Mouse (Mus musculus) hindbrain, embryonic 13.5 days (tissue): ENCODE measurements at regions not wholly inside any gene's neighbourhood (a gene's known extent, or its start where the extent isn't known, plus 50 kb on each side); places are given as distances from the start of the nearest gene placed in this dataset.

ENCODE experiments used
- ATAC-seq: fragments of 200-750 bp; cut with Nextera tagmentation; 2 replicates; pipeline ENCODE4 v1.8.0; 2017; ENCODE audit warnings: moderate TSS enrichment; ENCODE audit not compliant: low FRiP score
- H3K27ac ChIP-seq: fragments of 300-500 bp; sonication (generic); 2 replicates; pipeline ENCODE4 v1.5.1; 2015; ENCODE audit warnings: inconsistent platforms, mild to moderate bottlenecking, moderate library complexity
- H3K27me3 ChIP-seq: fragments of 300-500 bp; sonication (generic); 2 replicates; pipeline ENCODE4 v1.6.1; 2015; ENCODE audit warnings: mild to moderate bottlenecking, inconsistent platforms
- H3K36me3 ChIP-seq: fragments of 300-500 bp; sonication (generic); 2 replicates; pipeline ENCODE4 v1.6.1; 2015; ENCODE audit warnings: mild to moderate bottlenecking, inconsistent platforms
- H3K4me1 ChIP-seq: fragments of 300-500 bp; sonication (generic); replicated peaks from 2 replicates; pipeline ENCODE4 v1.6.1; 2015; ENCODE audit warnings: inconsistent platforms
- H3K4me2 ChIP-seq: fragments of 300-500 bp; sonication (generic); 2 replicates; pipeline ENCODE4 v1.6.1; 2015; ENCODE audit warnings: inconsistent platforms, mild to moderate bottlenecking, moderate library complexity
- H3K4me3 ChIP-seq: fragments of 300-500 bp; sonication (generic); 2 replicates; pipeline ENCODE4 v1.5.1; 2015; ENCODE audit warnings: mild to moderate bottlenecking, inconsistent platforms
- H3K9ac ChIP-seq: fragments of 300-500 bp; sonication (generic); 2 replicates; pipeline ENCODE4 v1.6.1; 2015; ENCODE audit warnings: mild to moderate bottlenecking, inconsistent platforms
- H3K9me3 ChIP-seq: fragments of 300-500 bp; sonication (generic); 2 replicates; pipeline ENCODE4 v1.6.1; 2016; ENCODE audit warnings: inconsistent platforms
- WGBS: fragments of 180-500 bp; shearing (Covaris S2); methylation state at CpG from one replicate; pipeline ENCODE4 v1.1.7; 2015; 5-methylcytosine and 5-hydroxymethylcytosine counted together

- 93% methylated on average over 2 of the region's 2 CpGs for WGBS
- Histone ChIP-seq H3K27ac (no peak overlapping the region), H3K9ac (no peak overlapping the region), H3K4me2 (no peak overlapping the region), H3K4me3 (no peak overlapping the region), H3K4me1 (no peaks in the 10 kb centered on the region), H3K9me3 (no peaks in the 10 kb centered on the region), H3K36me3 (no peaks in the 10 kb centered on the region), H3K27me3 (no peaks in the 10 kb centered on the region)
- no peak for ATAC-seq
Observed at GRCm38 (mm10) chr5:90071806-90072205, 152.0 kb downstream of the Cox18 start.

DNA sequence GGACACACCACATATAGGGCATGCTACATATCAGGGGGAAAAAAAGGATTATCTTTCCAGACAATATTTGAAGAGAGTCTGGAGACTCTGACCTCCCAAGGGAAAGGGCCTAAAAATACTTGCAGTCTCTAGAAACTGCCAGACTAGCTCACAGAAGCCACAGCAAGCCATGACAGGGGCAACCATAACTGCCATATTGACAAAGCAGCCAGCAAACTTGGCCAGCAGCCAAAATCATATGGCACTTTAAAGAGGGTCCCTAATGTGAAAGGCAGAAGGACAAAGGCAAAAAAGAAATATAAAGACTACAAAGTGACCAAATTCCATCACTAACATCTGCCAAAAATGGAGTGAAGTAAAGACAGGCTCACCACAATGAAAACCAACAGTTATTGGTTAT is 155.2 kb downstream of the Cox18 start:
- no peak overlapping the region for H3K27ac ChIP-seq
- no peak overlapping the region for H3K4me3 ChIP-seq
- no peaks in the 10 kb centered on the region for H3K36me3 ChIP-seq
- no peak for ATAC-seq
- H3K4me2 ChIP-seq: no peak overlapping the region
- H3K9me3 ChIP-seq: no peaks in the 10 kb centered on the region
- 0 out of 2 replicates have a peak, but pooled peaks cover 2% of the 10 kb centered on the region for H3K4me1 ChIP-seq
- no peak overlapping the region for H3K9ac ChIP-seq
- no peaks in the 10 kb centered on the region for H3K27me3 ChIP-seq

GRCm38 (mm10) chr5:90067817-90068216 is 156.0 kb downstream of the Cox18 start:
- Histone ChIP-seq H3K4me1 (0 out of 2 replicates have a peak, but pooled peaks cover 2% of the 10 kb centered on the region), H3K9ac (no peak overlapping the region), H3K27me3 (no peaks in the 10 kb centered on the region), H3K4me2 (no peak overlapping the region), H3K4me3 (no peak overlapping the region), H3K36me3 (no peaks in the 10 kb centered on the region), H3K9me3 (no peaks in the 10 kb centered on the region), H3K27ac (no peak overlapping the region)
- 59% methylated on average over 7 of the region's 7 CpGs for WGBS
- peak; percentile 32; the same call in 1 of the 2 replicates for ATAC-seq

DNA sequence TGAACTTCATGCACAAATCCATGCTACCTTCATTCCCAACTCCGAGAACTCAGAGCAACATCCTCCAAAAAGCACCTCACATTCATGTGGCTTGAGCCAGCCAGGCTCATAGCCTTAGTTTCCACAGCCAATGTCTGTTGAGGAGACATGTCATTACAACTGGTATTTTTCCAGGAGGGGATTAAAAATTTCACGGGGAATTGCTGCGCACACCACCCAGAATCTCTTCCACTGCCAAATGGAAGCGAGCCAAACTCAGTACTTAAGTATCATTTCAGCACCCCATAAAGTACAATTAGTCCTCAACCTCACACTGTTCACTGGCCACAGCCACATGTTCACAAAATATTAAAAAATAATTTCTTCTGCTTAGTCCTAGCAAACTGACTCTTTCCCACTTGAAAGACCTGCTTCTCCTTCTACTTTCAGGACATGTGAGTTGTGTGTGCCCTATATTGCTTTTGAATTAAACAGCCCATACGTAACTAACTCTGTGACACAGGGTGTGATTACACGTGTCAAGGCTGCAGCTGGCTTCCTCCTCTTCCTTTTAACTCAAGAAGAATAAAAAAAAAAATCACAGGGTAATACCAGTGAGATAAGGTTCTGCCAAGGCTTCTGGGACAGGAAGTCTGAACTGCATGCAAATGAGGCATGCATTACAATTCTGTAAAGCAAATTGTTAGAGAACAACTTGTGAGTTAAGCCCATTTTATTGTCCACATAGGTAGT is 157.8 kb downstream of the Cox18 start:
- H3K4me1 ChIP-seq: 0 out of 2 replicates have a peak, but pooled peaks cover 2% of the 10 kb centered on the region
- H3K36me3 ChIP-seq: no peaks in the 10 kb centered on the region
- H3K27ac ChIP-seq: no peak overlapping the region
- WGBS: 65% methylated on average over 6 of the region's 6 CpGs
- H3K9ac ChIP-seq: no peak overlapping the region
- H3K27me3 ChIP-seq: no peaks in the 10 kb centered on the region
- H3K9me3 ChIP-seq: no peaks in the 10 kb centered on the region
- H3K4me3 ChIP-seq: no peak overlapping the region
- ATAC-seq: no peak
- no peak overlapping the region for H3K4me2 ChIP-seq

GRCm38 (mm10) chr5:90055686-90056085 is 168.1 kb downstream of the Cox18 start:
- no peaks in the 10 kb centered on the region for H3K36me3 ChIP-seq
- H3K9ac ChIP-seq: no peak overlapping the region
- no peak overlapping the region for H3K27ac ChIP-seq
- no peaks in the 10 kb centered on the region for H3K4me1 ChIP-seq
- no peak overlapping the region for H3K4me2 ChIP-seq
- H3K4me3 ChIP-seq: no peak overlapping the region
- no peaks in the 10 kb centered on the region for H3K9me3 ChIP-seq
- no peak for ATAC-seq
- no peaks in the 10 kb centered on the region for H3K27me3 ChIP-seq
- 70% methylated on average over 2 of the region's 2 CpGs for WGBS

DNA sequence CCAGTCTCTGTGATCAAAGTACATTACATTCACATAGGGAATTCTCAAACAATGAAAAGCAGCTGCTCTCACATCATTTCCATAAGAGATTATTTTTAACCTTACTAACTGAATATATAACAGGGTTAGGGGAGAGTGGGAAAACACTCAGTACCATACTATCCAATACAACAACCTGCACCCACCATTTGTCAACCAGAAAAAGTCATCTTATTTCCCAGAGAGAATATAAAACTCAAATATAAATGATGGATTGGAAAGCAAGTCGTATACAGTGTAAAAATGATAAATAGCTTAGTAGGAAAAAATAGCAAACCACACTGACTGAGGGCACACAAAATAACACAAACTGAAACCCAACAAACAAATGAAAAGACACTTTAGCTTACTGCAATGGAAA is 169.4 kb upstream of the Adamts3 start:
- ATAC-seq: no peak

DNA sequence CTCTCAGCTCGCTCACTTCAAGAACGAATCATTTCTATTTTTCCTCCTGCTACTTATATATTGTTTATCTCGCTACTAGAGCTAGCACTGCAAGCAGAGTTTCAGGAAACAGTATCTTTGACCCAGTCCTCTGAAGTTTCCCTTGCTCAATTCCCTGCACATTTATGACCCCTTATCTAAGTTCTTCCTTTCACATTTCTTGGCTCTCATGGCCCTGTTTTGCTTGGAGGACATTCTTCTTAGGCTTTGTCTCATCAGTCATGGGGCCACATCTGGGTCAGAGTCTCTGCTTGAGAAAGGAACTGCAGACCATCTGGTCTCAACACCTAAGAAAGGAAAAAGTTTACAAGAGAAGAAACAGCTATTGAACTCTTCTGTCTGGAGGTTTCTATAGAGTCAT is 166.7 kb upstream of the Adamts3 start:
- H3K4me2 ChIP-seq: no peak overlapping the region
- 93% methylated on average over 3 of the region's 3 CpGs for WGBS

More for the DNA sequence above, 169.4 kb upstream of the Adamts3 start:
- Histone ChIP-seq H3K36me3 (no peaks in the 10 kb centered on the region), H3K4me3 (no peak overlapping the region), H3K9ac (no peak overlapping the region), H3K27ac (no peak overlapping the region), H3K27me3 (no peaks in the 10 kb centered on the region), H3K4me2 (no peak overlapping the region), H3K4me1 (no peaks in the 10 kb centered on the region), H3K9me3 (no peaks in the 10 kb centered on the region)
- WGBS: 59% methylated on average over 1 of the region's 1 CpGs

GRCm38 (mm10) chr5:90042781-90043180 is 159.6 kb upstream of the Adamts3 start:
- 92% methylated on average over 4 of the region's 4 CpGs for WGBS
- H3K4me3 ChIP-seq: no peak overlapping the region
- no peak overlapping the region for H3K9ac ChIP-seq

More for the DNA sequence above, 166.7 kb upstream of the Adamts3 start:
- no peaks in the 10 kb centered on the region for H3K27me3 ChIP-seq
- no peak overlapping the region for H3K4me3 ChIP-seq
- no peaks in the 10 kb centered on the region for H3K9me3 ChIP-seq
- no peaks in the 10 kb centered on the region for H3K36me3 ChIP-seq
- no peak overlapping the region for H3K27ac ChIP-seq
- H3K4me1 ChIP-seq: no peaks in the 10 kb centered on the region
- H3K9ac ChIP-seq: no peak overlapping the region
- no peak for ATAC-seq

GRCm38 (mm10) chr5:90033103-90033502 is 150.0 kb upstream of the Adamts3 start:
- H3K27me3 ChIP-seq: no peaks in the 10 kb centered on the region
- no peak overlapping the region for H3K4me3 ChIP-seq
- no peak overlapping the region for H3K4me2 ChIP-seq
- H3K9ac ChIP-seq: no peak overlapping the region
- ATAC-seq: 0 out of 2 replicates have a peak, but pooled peaks have one; percentile 39
- 0 out of 2 replicates have a peak overlapping the region, but pooled peaks have one; percentile 18 for H3K27ac ChIP-seq
- H3K4me1 ChIP-seq: no peaks in the 10 kb centered on the region
- WGBS: 41% methylated on average over 5 of the region's 5 CpGs
- H3K36me3 ChIP-seq: no peaks in the 10 kb centered on the region
- no peaks in the 10 kb centered on the region for H3K9me3 ChIP-seq

More at GRCm38 (mm10) chr5:90042781-90043180, 159.6 kb upstream of the Adamts3 start:
- Histone ChIP-seq H3K9me3 (no peaks in the 10 kb centered on the region), H3K36me3 (no peaks in the 10 kb centered on the region), H3K27me3 (no peaks in the 10 kb centered on the region), H3K4me1 (no peaks in the 10 kb centered on the region), H3K27ac (no peak overlapping the region), H3K4me2 (no peak overlapping the region)
- ATAC-seq: no peak

DNA sequence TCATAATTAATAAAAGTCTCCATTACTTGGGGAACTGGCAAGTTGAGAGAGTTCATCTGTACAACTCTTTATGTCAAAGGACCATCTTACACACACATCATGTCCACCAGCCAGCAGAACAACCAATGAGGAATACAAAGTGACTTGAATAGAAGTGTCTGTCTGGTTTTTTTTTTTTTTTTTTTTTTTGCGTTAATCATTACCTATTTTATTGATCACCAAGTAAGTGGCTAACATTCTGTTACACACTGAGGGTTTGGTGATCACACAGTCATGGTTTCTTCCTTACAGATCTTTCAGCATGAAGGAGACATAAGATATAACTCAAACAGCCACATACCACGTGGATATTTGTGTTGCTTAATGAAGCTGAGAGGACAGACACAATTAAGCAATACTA is 147.6 kb upstream of the Adamts3 start:
- no peak for ATAC-seq
- Histone ChIP-seq H3K9me3 (no peaks in the 10 kb centered on the region), H3K4me3 (no peak overlapping the region), H3K36me3 (no peaks in the 10 kb centered on the region), H3K27ac (no peak overlapping the region), H3K9ac (no peak overlapping the region), H3K4me2 (no peak overlapping the region), H3K27me3 (no peaks in the 10 kb centered on the region), H3K4me1 (no peaks in the 10 kb centered on the region; the same call in 1 of the 2 replicates)
- WGBS: 74% methylated on average over 2 of the region's 2 CpGs

GRCm38 (mm10) chr5:90029751-90030150 is 146.6 kb upstream of the Adamts3 start:
- H3K4me2 ChIP-seq: no peak overlapping the region
- H3K36me3 ChIP-seq: no peaks in the 10 kb centered on the region
- H3K9me3 ChIP-seq: no peaks in the 10 kb centered on the region
- no peak overlapping the region for H3K4me3 ChIP-seq
- no peak overlapping the region for H3K9ac ChIP-seq
- no peaks in the 10 kb centered on the region for H3K27me3 ChIP-seq
- 44% methylated on average over 6 of the region's 6 CpGs for WGBS
- no peaks in the 10 kb centered on the region; the same call in 1 of the 2 replicates for H3K4me1 ChIP-seq
- no peak overlapping the region for H3K27ac ChIP-seq
- ATAC-seq: no peak

DNA sequence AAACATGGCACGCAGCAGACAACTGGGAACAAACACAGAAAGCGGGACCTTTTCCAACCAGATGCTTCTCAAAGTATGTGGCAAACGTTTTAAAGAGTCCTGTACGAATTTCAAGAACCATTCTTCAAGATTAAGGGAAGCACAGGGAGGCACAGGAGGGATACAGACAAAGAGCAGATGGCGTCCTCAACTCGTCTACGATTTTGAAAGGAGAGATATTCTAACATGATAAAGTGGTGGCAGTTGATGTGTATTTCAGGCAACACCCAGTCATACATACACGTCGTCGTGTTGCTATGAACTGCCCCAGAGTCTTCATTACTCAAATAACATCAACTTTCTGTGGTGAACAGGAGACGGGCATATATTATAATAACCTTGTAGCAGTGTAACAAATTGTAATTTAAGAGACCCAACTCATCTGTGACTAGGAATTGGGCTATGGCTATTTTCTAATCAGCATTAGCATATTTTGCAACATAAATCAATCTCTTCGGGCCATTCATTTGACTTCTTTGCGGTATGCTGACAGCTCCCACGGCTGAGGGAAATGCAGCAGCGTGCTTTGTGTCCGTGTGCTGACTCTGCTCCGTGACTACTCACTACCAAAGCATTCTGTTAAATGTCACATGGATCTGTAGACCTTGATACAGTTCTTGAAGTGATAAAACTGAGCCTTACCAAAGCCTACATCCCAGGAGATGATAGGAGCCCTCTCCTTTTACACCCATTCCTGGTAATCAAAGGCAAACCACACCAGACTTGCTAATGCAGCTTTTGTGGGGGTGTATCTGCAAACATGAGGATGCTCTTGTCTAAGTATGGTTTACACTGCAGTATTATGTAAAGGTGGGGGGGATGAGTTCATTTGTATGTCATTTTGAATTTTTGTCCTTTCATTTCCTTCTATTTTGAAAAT is 144.0 kb upstream of the Adamts3 start:
- H3K27me3 ChIP-seq: no peaks in the 10 kb centered on the region
- H3K27ac ChIP-seq: no peak overlapping the region
- peak; percentile 43; the same call in 1 of the 2 replicates for ATAC-seq
- H3K9me3 ChIP-seq: no peaks in the 10 kb centered on the region
- H3K9ac ChIP-seq: no peak overlapping the region
- H3K4me1 ChIP-seq: no peaks in the 10 kb centered on the region; the same call in 1 of the 2 replicates
- H3K36me3 ChIP-seq: no peaks in the 10 kb centered on the region
- no peak overlapping the region for H3K4me3 ChIP-seq
- peak overlapping the region; percentile 8 for H3K4me2 ChIP-seq
- WGBS: 55% methylated on average over 17 of the region's 17 CpGs
